Mouse (Mus musculus) intestine, embryonic 16.5 days (tissue): ENCODE measurements around the gene Olfr766-ps1. TPM values are rescaled to one million over a fixed set of nuclear protein-coding genes. Genes with fewer than 3 reads are reported as not detected.
"Not testable (repeated sequence)": the region's sequence is repeated elsewhere in the genome, so short reads cannot be mapped to it uniquely, and the experiment has no call there.

ENCODE experiments used
- ATAC-seq: fragments of 200-750 bp; cut with Nextera tagmentation; 2 replicates; pipeline ENCODE4 v1.8.0; 2017; ENCODE audit warnings: moderate TSS enrichment, moderate library complexity
- H3K27ac ChIP-seq: fragments of 300-500 bp; sonication (generic); 2 replicates; pipeline ENCODE4 v1.5.1; 2014; ENCODE audit warnings: mild to moderate bottlenecking, low read length
- H3K27me3 ChIP-seq: fragments of 300-500 bp; sonication (generic); replicated peaks from 2 replicates; pipeline ENCODE4 v1.6.1; 2014; ENCODE audit warnings: low read length, control low read depth, mixed read lengths; ENCODE audit not compliant: control insufficient read depth, insufficient read depth
- H3K36me3 ChIP-seq: fragments of 300-500 bp; sonication (generic); 2 replicates; pipeline ENCODE4 v1.6.1; 2014; ENCODE audit warnings: low read length, control low read depth; ENCODE audit not compliant: control insufficient read depth, insufficient read depth
- H3K4me1 ChIP-seq: fragments of 300-500 bp; sonication (generic); 2 replicates; pipeline ENCODE4 v1.6.1; 2014; ENCODE audit warnings: low read length, control low read depth, mixed read lengths; ENCODE audit not compliant: control insufficient read depth, insufficient read depth
- H3K4me2 ChIP-seq: fragments of 300-500 bp; sonication (generic); 2 replicates; pipeline ENCODE4 v1.6.1; 2014; ENCODE audit warnings: low read depth, low read length, control low read depth
- H3K4me3 ChIP-seq: fragments of 300-500 bp; sonication (generic); 2 replicates; pipeline ENCODE4 v1.5.1; 2014; ENCODE audit warnings: mild to moderate bottlenecking, low read length
- H3K9ac ChIP-seq: fragments of 300-500 bp; sonication (generic); 2 replicates; pipeline ENCODE4 v1.6.1; 2014; ENCODE audit warnings: low read depth, low read length
- H3K9me3 ChIP-seq: fragments of 300-500 bp; sonication (generic); 2 replicates; pipeline ENCODE4 v1.6.1; 2016; ENCODE audit warnings: low read length, control low read depth; ENCODE audit not compliant: control insufficient read depth
- WGBS: fragments of 180-500 bp; shearing (Covaris S2); extraction: QIAGEN DNeasy Blood & Tissue Kit; methylation state at CpG from one replicate; pipeline ENCODE4 v1.1.7; 2014; 5-methylcytosine and 5-hydroxymethylcytosine counted together
- polyA plus RNA-seq: library from polyadenylated mRNA; unstranded; fragments of >200 nt; fragmentation: Nextera tagmentation; extraction: Ambion mirVana; gene quantifications from 2 replicates; pipeline ENCODE4 v1.2.1, GENCODE M21; 2015

The Olfr766-ps1 gene
- polyA plus RNA-seq: not detected in 2 replicates

DNA sequence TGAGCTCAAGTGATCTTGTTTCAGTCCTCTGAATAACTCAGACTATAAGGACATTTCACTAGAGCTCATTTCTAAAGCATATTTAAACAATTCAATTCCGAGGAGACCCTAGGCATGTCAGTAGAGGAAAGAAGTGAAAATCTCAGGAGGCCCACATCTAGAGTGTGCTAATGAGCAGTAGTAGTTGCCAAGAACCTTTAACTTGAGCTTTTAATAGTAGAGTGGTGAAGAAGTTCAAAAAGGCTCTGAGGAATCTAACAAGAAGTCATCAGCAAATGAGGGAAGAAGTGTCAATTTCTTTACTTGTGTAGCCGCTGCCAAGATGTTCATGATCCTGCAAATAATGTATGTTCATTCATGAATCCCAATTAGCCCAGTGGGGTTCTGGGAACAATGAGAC, at the start of gene Olfr766-ps1:
Gene Olfr766-ps1, minus strand, starts transcription at position 101 of the 400 bp plus-strand sequence.
- Histone ChIP-seq H3K4me1 (no peaks in the 10 kb centered on the region), H3K27ac (no peak within 1 kb of the TSS), H3K9ac (no peak within 1 kb of the TSS), H3K27me3 (no peaks in the 10 kb centered on the region), H3K36me3 (no peaks in the 10 kb centered on the region), H3K9me3 (no peaks in the 10 kb centered on the region), H3K4me3 (no peak within 1 kb of the TSS), H3K4me2 (no peak within 1 kb of the TSS)
- ATAC-seq: no peak
- 83% methylated on average over 2 of the region's 2 CpGs for WGBS

DNA sequence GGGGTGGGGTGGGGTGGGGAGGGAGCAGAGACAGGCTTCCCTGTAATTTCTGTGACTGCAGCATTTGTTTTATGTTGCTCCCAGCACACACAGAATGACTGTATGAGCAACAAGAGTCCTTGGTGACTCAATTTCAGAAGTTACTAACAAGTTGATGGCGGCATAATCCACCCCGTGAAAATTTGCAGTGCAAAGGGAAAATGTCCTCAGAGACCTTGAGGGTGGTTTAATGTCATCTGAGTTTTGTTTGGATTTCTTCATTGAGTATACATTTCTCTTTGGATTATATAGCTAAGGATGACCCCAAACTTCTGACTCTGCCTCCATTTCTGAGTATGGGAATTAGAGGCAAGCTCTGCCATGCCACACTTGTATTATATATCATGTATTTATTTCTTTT, 49.0 kb upstream of the Olfr766-ps1 start, which contains the start of gene Olfr769:
Gene Olfr769, minus strand, starts transcription at position 101 of the 400 bp plus-strand sequence.
- no peaks in the 10 kb centered on the region for H3K4me1 ChIP-seq
- no peak for ATAC-seq
- WGBS: 71% methylated on average over 2 of the region's 2 CpGs
- no peak within 1 kb of the TSS for H3K4me3 ChIP-seq
- H3K36me3 ChIP-seq: no peaks in the 10 kb centered on the region
- H3K27ac ChIP-seq: no peak within 1 kb of the TSS
- H3K9me3 ChIP-seq: no peaks in the 10 kb centered on the region
- no peak within 1 kb of the TSS for H3K9ac ChIP-seq
- H3K4me2 ChIP-seq: no peak within 1 kb of the TSS
- H3K27me3 ChIP-seq: no peaks in the 10 kb centered on the region

DNA sequence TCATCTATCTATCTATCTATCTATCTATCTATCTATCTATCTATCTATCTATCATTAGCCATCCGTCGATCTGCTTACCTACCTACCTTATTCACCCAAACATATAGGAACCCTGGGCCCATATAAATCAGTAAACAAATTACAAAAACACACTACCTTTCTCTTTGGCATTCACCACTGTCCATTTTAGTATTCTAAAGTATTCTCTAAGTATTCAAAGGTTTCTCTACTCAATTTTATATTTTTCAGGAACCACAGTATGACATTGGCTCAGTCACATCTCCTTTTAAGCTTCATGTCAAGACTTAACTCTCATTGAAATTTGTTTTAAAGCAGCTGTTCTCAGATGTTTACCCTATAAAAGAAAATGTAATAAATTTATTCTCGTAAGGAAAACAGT, 46.4 kb upstream of the Olfr766-ps1 start:
- no peak overlapping the region for H3K4me3 ChIP-seq
- ATAC-seq: no peak
- no peak overlapping the region for H3K9ac ChIP-seq
- no peaks in the 10 kb centered on the region for H3K27me3 ChIP-seq
- H3K36me3 ChIP-seq: no peaks in the 10 kb centered on the region
- H3K27ac ChIP-seq: no peak overlapping the region
- WGBS: 88% methylated on average over 3 of the region's 3 CpGs
- H3K4me2 ChIP-seq: no peak overlapping the region
- H3K9me3 ChIP-seq: no peaks in the 10 kb centered on the region
- no peaks in the 10 kb centered on the region for H3K4me1 ChIP-seq

DNA sequence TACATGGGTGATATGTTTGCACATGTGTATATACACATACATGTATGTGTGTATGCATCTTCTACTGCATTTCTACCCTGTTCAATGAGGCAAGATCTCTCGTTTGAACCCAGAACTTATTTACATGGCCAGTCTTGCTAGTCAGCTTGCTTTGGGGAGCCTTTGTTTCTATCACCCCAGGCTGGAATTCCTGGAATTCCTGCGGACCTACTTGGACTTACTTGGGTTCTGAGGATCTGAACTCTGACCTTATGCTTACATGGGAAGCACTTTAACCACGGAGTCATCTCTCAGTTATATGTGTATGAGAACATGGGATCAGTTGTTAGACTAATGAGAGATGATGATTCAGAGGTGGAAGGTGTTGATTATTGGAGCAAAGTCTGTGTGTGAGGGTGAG, 32.5 kb upstream of the Olfr766-ps1 start:
- no peaks in the 10 kb centered on the region for H3K36me3 ChIP-seq
- no peaks in the 10 kb centered on the region for H3K27me3 ChIP-seq
- WGBS: 34% methylated on average over 3 of the region's 3 CpGs
- H3K4me1 ChIP-seq: no peaks in the 10 kb centered on the region
- H3K4me3 ChIP-seq: no peak overlapping the region
- H3K27ac ChIP-seq: no peak overlapping the region
- no peak overlapping the region for H3K9ac ChIP-seq
- no peak for ATAC-seq
- H3K4me2 ChIP-seq: no peak overlapping the region
- no peaks in the 10 kb centered on the region for H3K9me3 ChIP-seq

DNA sequence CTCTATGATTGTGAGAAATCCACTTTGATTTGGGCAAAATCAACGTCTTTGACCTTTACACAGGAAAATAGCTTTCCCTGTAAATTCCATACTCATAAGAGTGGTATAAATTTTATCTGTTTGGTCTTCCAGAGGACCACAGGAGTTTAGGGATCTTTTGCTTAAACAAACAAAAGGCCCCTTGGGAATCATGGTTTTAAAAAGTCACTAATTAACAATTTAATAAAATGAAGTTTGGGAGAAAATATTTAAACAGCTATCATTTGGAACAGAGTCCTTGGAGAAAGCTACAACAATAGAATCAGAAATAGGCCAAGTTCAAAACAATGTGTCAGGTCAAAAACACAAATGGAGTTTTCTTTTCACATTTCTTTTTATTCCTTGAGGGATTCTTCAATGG, 30.5 kb upstream of the Olfr766-ps1 start, which contains the start of gene Olfr768:
Gene Olfr768, minus strand, starts transcription at position 101 of the 400 bp plus-strand sequence.
- no peak within 1 kb of the TSS for H3K4me2 ChIP-seq
- ATAC-seq: no peak
- H3K9ac ChIP-seq: no peak within 1 kb of the TSS
- H3K4me1 ChIP-seq: no peaks in the 10 kb centered on the region
- H3K36me3 ChIP-seq: no peaks in the 10 kb centered on the region
- H3K9me3 ChIP-seq: no peaks in the 10 kb centered on the region
- H3K4me3 ChIP-seq: no peak within 1 kb of the TSS
- H3K27ac ChIP-seq: no peak within 1 kb of the TSS
- 67% methylated on average over 1 of the region's 1 CpGs for WGBS
- H3K27me3 ChIP-seq: no peaks in the 10 kb centered on the region

DNA sequence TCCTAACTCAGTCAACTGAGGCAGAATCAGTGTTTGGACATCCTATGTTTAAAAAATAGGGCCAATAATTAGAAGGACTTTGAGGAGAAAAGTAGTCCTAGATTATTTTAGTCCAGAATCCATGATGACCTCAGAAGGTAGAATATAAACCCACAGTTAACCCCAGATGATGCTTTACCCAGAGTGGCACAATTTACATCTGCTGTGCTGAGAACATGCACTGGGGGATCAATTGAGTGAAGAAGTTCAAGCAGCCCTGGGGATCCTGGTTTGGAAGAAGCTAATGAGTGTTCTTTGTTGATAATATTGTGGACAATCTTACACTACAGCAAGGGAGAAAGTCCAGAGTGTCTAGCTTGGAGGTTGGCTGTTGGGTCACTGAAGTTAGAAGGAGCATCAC, 14.0 kb upstream of the Olfr766-ps1 start, which contains the start of gene Olfr767:
Gene Olfr767, minus strand, starts transcription at position 101 of the 400 bp plus-strand sequence.
- H3K4me2 ChIP-seq, H3K9me3 ChIP-seq, H3K4me3 ChIP-seq, H3K36me3 ChIP-seq, ATAC-seq, H3K9ac ChIP-seq, H3K4me1 ChIP-seq, H3K27ac ChIP-seq, H3K27me3 ChIP-seq: not testable (repeated sequence)

DNA sequence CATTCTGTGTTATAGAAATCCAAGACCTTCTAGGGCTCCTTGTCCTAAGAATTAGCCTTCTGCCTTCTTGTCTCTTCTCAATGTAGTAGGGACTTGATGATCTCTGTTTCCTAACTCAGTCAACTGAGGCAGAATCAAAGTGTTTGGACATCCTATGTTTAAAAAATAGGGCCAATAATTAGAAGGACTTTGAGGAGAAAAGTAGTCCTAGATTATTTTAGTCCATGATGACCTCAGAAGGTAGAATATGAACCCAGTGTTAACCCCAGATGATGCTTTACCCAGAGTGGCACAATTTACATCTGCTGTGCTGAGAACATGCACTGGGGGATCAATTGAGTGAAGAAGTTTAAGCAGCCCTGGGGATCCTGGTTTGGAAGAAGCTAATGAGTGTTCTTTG, 18.9 kb downstream of the Olfr766-ps1 start, which contains the start of gene Olfr765:
Gene Olfr765, minus strand, starts transcription at position 101 of the 400 bp plus-strand sequence.
- not testable (repeated sequence) for ATAC-seq, H3K4me1 ChIP-seq, H3K27me3 ChIP-seq, H3K9ac ChIP-seq, H3K4me2 ChIP-seq, H3K9me3 ChIP-seq, H3K36me3 ChIP-seq, H3K4me3 ChIP-seq, H3K27ac ChIP-seq

DNA sequence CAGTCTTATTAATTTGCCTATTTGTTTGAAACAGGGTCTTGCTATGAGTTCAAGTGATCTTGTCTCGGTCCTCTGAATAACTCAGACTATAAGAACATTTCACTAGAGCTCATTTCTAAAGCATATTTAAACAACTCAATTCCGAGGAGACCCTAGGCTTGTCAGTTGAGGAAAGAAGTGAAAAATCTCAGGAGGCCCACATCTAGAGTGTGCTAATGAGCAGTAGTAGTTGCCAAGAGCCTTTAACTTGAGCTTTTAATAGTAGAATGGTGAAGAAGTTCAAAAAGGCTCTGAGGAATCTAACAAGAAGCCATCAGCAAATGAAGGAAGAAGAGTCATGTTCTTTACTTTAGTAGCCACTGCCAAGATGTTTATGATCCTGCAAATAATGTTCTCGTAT, 29.0 kb downstream of the Olfr766-ps1 start, which contains the start of gene Olfr764-ps1:
Gene Olfr764-ps1, minus strand, starts transcription at position 101 of the 400 bp plus-strand sequence.
- no peak within 1 kb of the TSS for H3K9ac ChIP-seq
- H3K9me3 ChIP-seq: no peaks in the 10 kb centered on the region
- H3K36me3 ChIP-seq: no peaks in the 10 kb centered on the region
- WGBS: 78% methylated on average over 3 of the region's 3 CpGs
- no peak within 1 kb of the TSS for H3K4me2 ChIP-seq
- no peak within 1 kb of the TSS for H3K27ac ChIP-seq
- H3K4me1 ChIP-seq: no peaks in the 10 kb centered on the region
- H3K4me3 ChIP-seq: no peak within 1 kb of the TSS
- no peaks in the 10 kb centered on the region for H3K27me3 ChIP-seq
- ATAC-seq: no peak

DNA sequence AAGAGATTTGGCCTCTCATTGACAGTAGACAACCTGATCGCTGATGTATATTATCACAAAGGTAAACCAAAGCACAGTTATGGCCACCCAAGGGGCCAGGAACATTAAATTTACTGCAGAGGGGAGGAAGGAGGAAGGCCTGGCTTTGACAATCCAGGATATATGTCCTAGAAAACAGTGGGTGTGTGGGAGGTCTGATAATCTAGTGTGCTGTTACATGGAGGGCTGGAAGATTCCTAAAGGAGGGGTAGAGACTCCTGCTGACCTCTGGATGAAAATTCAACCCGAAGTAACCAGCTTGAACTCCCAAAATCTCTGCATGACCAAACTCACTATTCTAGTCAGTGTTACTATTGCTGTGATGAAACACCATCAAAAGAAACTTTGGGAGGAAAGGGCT, 40.4 kb downstream of the Olfr766-ps1 start:
- no peak for ATAC-seq
- no peak overlapping the region for H3K4me3 ChIP-seq
- no peak overlapping the region for H3K4me2 ChIP-seq
- no peak overlapping the region for H3K9ac ChIP-seq
- H3K27me3 ChIP-seq: no peaks in the 10 kb centered on the region
- H3K9me3 ChIP-seq: no peaks in the 10 kb centered on the region
- 69% methylated on average over 2 of the region's 2 CpGs for WGBS
- no peaks in the 10 kb centered on the region for H3K4me1 ChIP-seq
- H3K36me3 ChIP-seq: no peaks in the 10 kb centered on the region
- H3K27ac ChIP-seq: no peak overlapping the region

DNA sequence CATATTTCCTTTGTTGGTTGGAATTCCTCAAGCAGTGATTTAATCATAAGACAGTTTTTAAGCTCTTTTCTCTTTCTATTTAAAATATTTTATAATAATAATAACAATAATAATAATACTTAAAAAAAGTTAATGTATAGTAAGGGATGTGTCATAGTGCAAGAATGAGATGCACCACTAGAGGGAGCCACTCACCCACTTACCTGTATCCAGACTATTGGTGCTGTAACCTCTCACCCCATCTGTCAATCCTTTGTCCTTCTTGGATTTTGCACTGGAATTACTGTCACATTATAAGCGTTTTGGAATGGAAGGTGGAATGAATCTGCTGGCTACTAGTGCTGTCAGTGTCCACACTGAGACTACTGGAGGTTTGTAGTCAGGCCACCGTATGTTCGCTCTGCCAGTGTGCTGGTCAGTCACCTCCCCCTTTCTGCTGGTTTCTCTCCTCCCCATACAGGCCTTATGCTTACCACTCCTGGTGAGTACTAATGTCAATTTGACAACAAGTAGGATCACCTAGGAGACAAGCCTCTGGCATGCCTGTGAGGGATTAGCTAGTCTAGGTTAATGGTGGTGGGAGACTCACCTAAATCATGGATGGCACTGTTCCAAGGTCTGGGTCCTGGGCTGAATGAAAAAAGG, 42.6 kb downstream of the Olfr766-ps1 start:
- Histone ChIP-seq H3K9ac (no peak overlapping the region), H3K27me3 (no peaks in the 10 kb centered on the region), H3K4me3 (no peak overlapping the region), H3K4me1 (no peaks in the 10 kb centered on the region), H3K27ac (no peak overlapping the region), H3K36me3 (no peaks in the 10 kb centered on the region), H3K4me2 (no peak overlapping the region), H3K9me3 (no peaks in the 10 kb centered on the region)
- 63% methylated on average over 3 of the region's 3 CpGs for WGBS
- ATAC-seq: no peak
